Comparison of ENCODE assay signal across 8 mouse cellular contexts in the genomic region with DNA sequence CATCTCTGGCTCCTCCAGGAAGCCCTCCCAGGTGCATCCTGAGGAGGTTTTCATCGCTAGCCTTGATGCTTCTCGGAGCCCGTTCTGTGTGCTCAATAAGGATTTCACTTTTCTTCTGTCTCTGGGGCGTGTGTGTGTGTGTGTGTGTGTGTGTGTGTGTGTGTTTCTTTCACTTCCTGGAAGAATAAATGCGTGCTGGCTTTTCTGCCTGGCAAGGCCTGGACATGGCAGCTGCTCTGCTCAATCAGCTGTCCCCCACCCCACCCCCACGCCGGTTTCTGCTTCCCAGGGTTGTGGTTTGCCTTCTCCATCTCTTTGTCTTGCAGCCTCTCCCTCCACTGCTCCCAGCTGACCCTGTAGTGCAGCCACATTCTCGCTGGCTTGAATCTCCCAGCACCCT. TPM values are rescaled to one million over a fixed set of nuclear protein-coding genes. Genes with fewer than 3 reads are reported as not detected.
DNase-seq lines count a peak whose midpoint lies in the region; ATAC-seq and TF ChIP-seq lines count a peak whose summit lies in the region.

No protein-coding gene starts in this region.

- H3K36me3 ChIP-seq in forebrain, postnatal 0 days (ENCODE audit: insufficient read depth): no peaks in the 10 kb centered on the region
- H3K36me3 ChIP-seq in neural tube, embryonic 12.5 days: no peaks in the 10 kb centered on the region

- peaks cover 41% of the 10 kb centered on the region for H3K4me1 ChIP-seq in forebrain, postnatal 0 days (ENCODE audit: insufficient read depth)
- peaks cover 43% of the 10 kb centered on the region for H3K4me1 ChIP-seq in neural tube, embryonic 12.5 days

- peak; percentile 50 to 67 for DNase-seq in kidney, postnatal 4 days
- DNase-seq in kidney, adult 18-20 months: no peak
- DNase-seq in brain, adult 2 months (ENCODE audit: low read depth, low spot score): peak; percentile 80
- peak; percentile 76 for DNase-seq in forebrain, postnatal 0 days
- DNase-seq in ovary, postnatal 36 days (ENCODE audit: low spot score): no peak
- no peak for DNase-seq in natural killer cell, adult 2 months (ENCODE audit: low spot score in 2 of 2)

- peak overlapping the region; percentile 94 for H3K27ac ChIP-seq in forebrain, postnatal 0 days (ENCODE audit: low read depth, low read length)
- peak overlapping the region; percentile 50 for H3K27ac ChIP-seq in neural tube, embryonic 12.5 days

- ATAC-seq in forebrain, postnatal 0 days: peak; percentile 55
- ATAC-seq in neural tube, embryonic 12.5 days (ENCODE audit: low FRiP score, low read depth): 0 out of 2 replicates have a peak, but pooled peaks have one; percentile 22
- ATAC-seq in erythroblast, adult 5-6 weeks (replicated peaks; ENCODE audit: low FRiP score, poor library complexity, severe bottlenecking): no peak

- no peak overlapping the region for H3K4me2 ChIP-seq in forebrain, postnatal 0 days (ENCODE audit: low read depth)
- no peak overlapping the region for H3K4me2 ChIP-seq in neural tube, embryonic 12.5 days (replicated peaks)

- peak overlapping the region; percentile 25 for H3K9ac ChIP-seq in forebrain, postnatal 0 days
- H3K9ac ChIP-seq in neural tube, embryonic 12.5 days: no peak overlapping the region

- H3K9me3 ChIP-seq in forebrain, postnatal 0 days (ENCODE audit: low read length): no peaks in the 10 kb centered on the region
- H3K9me3 ChIP-seq in neural tube, embryonic 12.5 days: no peaks in the 10 kb centered on the region

- TF ChIP-seq CTCF in forebrain, postnatal 0 days (IDR thresholded peaks at IDR 0.05; ENCODE audit: low read depth): no peak

- H3K27me3 ChIP-seq in forebrain, postnatal 0 days (ENCODE audit: insufficient read depth, low read length): no peaks in the 10 kb centered on the region
- H3K27me3 ChIP-seq in neural tube, embryonic 12.5 days (replicated peaks): no peaks in the 10 kb centered on the region

- 14% methylated on average over 8 of the region's 8 CpGs for WGBS in forebrain, postnatal 0 days
- 46% methylated on average over 8 of the region's 8 CpGs for WGBS in neural tube, embryonic 12.5 days

- no peak overlapping the region for H3K4me3 ChIP-seq in forebrain, postnatal 0 days (ENCODE audit: low read depth, low read length)
- no peak overlapping the region for H3K4me3 ChIP-seq in neural tube, embryonic 12.5 days

RNA-seq across cellular contexts. Expression of a gene that starts 4.3 kb away (rescaled TPM):
- total RNA-seq in forebrain, postnatal 0 days (2014; rRNA removed): 43.3 and 53.2 TPM in 2 replicates
- polyA plus RNA-seq in forebrain, postnatal 0 days (2015; fragmentation: Nextera tagmentation; extraction: Ambion mirVana): 24.7 and 31.6 TPM in 2 replicates
- 41.6 and 45.1 TPM in 2 replicates for polyA plus RNA-seq in neural tube, embryonic 12.5 days (2016; fragmentation: Nextera tagmentation; extraction: Ambion mirVana)
- total RNA-seq in erythroblast, adult 5-6 weeks (2015; ENCODE audit: low replicate concordance): 0.38 and 0.63 TPM in 2 replicates
- total RNA-seq in erythroblast, adult 5-6 weeks (2017; ENCODE audit: low replicate concordance): not detected in 2 replicates

Comparison
In these comparisons a context has a peak if more than half of its experiments do, and no peak if none do; other contexts are left out.
1. DNase-seq: peak in kidney, postnatal 4 days (2 of 2), brain, adult 2 months (single experiment) and forebrain, postnatal 0 days (single experiment); none in kidney, adult 18-20 months (single experiment), ovary, postnatal 36 days (single experiment) and natural killer cell, adult 2 months (0 of 2).
2. RNA of a gene that starts 4.3 kb away (total RNA-seq): 43.3 to 53.2 TPM in forebrain, postnatal 0 days; 0.38 to 0.63 TPM in erythroblast, adult 5-6 weeks; every median in the first group is over 10 times any median in the second.